Mouse (Mus musculus) kidney, postnatal 0 days (tissue): ENCODE results near the gene Sgcd. TPM values are rescaled to one million over a fixed set of nuclear protein-coding genes. Genes with fewer than 3 reads are reported as not detected.

Source experiments
- ATAC-seq: fragments of 200-750 bp; cut with Nextera tagmentation; replicated peaks from 2 replicates; pipeline ENCODE4 v1.8.0; 2017; ENCODE audit warnings: low read depth, moderate number of reproducible peaks, moderate TSS enrichment, moderate library complexity; ENCODE audit not compliant: low FRiP score
- DNase-seq: peaks from one replicate; pipeline ENCODE4 v3.0.0-alpha.2; 2016; ENCODE audit warnings: low spot score
- H3K27ac ChIP-seq: fragments of 300-500 bp; sonication (generic); 2 replicates; pipeline ENCODE4 v1.5.1; 2014; ENCODE audit warnings: mild to moderate bottlenecking
- H3K27me3 ChIP-seq: fragments of 300-500 bp; sonication (generic); 2 replicates; pipeline ENCODE4 v1.6.1; 2014; ENCODE audit warnings: low read length, mixed read lengths; ENCODE audit not compliant: insufficient read depth
- H3K36me3 ChIP-seq: fragments of 300-500 bp; sonication (generic); 2 replicates; pipeline ENCODE4 v1.6.1; 2014; ENCODE audit warnings: low read length, mixed read lengths; ENCODE audit not compliant: insufficient read depth
- H3K4me1 ChIP-seq: fragments of 300-500 bp; sonication (generic); replicated peaks from 2 replicates; pipeline ENCODE4 v1.6.1; 2014; ENCODE audit warnings: antibody characterized with exemption, low read length, mixed read lengths; ENCODE audit not compliant: insufficient read depth
- H3K4me2 ChIP-seq: fragments of 300-500 bp; sonication (generic); 2 replicates; pipeline ENCODE4 v1.6.1; 2014; ENCODE audit warnings: mild to moderate bottlenecking, low read length, moderate library complexity, mixed read lengths
- H3K4me3 ChIP-seq: fragments of 300-500 bp; sonication (generic); replicated peaks from 2 replicates; pipeline ENCODE4 v1.5.1; 2014; ENCODE audit warnings: low read depth, low read length
- H3K9ac ChIP-seq: fragments of 300-500 bp; sonication (generic); 2 replicates; pipeline ENCODE4 v1.6.1; 2014; ENCODE audit warnings: low read depth, low read length
- H3K9me3 ChIP-seq: fragments of 300-500 bp; sonication (generic); replicated peaks from 2 replicates; pipeline ENCODE4 v1.6.1; 2016; ENCODE audit warnings: low read length, inconsistent platforms, mixed read lengths
- CTCF ChIP-seq: IDR thresholded peaks from 2 replicates; pipeline ENCODE4 v1.5.1; 2016; ENCODE audit warnings: antibody characterized with exemption, low read depth, mild to moderate bottlenecking, moderate library complexity
- WGBS: fragments of 180-500 bp; shearing (Covaris S2); extraction: QIAGEN DNeasy Blood & Tissue Kit; methylation state at CpG from one replicate; pipeline ENCODE4 v1.1.7; 2014; 5-methylcytosine and 5-hydroxymethylcytosine counted together
- polyA plus RNA-seq: library from polyadenylated mRNA; unstranded; fragments of >200 nt; fragmentation: Nextera tagmentation; extraction: Ambion mirVana; gene quantifications from 2 replicates; pipeline ENCODE4 v1.2.1, GENCODE M21; 2015

Sgcd gene
- polyA plus RNA-seq, 1 experiment from 2014 or later = 1.3 TPM

GRCm38 (mm10) chr11:47982152-47982551 is 6.6 kb downstream of the Sgcd start:
- no peaks in the 10 kb centered on the region for H3K27me3 ChIP-seq
- H3K36me3 ChIP-seq = no peaks in the 10 kb centered on the region
- DNase-seq = no peak
- no peak for ATAC-seq
- TF ChIP-seq CTCF = no peak
- H3K4me2 ChIP-seq = no peak overlapping the region
- no peaks in the 10 kb centered on the region for H3K4me1 ChIP-seq
- WGBS = 58% methylated on average over 1 of the region's 1 CpGs
- no peak overlapping the region for H3K4me3 ChIP-seq
- H3K27ac ChIP-seq = no peak overlapping the region
- H3K9me3 ChIP-seq = no peaks in the 10 kb centered on the region
- H3K9ac ChIP-seq = no peak overlapping the region

GRCm38 (mm10) chr11:47981108-47981507 is 7.7 kb downstream of the Sgcd start:
- Histone ChIP-seq H3K4me2 (no peak overlapping the region), H3K27me3 (no peaks in the 10 kb centered on the region), H3K9me3 (no peaks in the 10 kb centered on the region), H3K9ac (no peak overlapping the region), H3K4me1 (no peaks in the 10 kb centered on the region), H3K4me3 (no peak overlapping the region), H3K36me3 (no peaks in the 10 kb centered on the region), H3K27ac (no peak overlapping the region)
- no peak for TF ChIP-seq CTCF
- no peak for ATAC-seq
- 60% methylated on average over 2 of the region's 2 CpGs for WGBS
- no peak for DNase-seq

GRCm38 (mm10) chr11:47953291-47953690 is 35.5 kb downstream of the Sgcd start:
- TF ChIP-seq CTCF = no peak
- no peaks in the 10 kb centered on the region for H3K36me3 ChIP-seq
- H3K4me3 ChIP-seq = no peak overlapping the region
- no peak for DNase-seq
- H3K4me1 ChIP-seq = no peaks in the 10 kb centered on the region
- no peak overlapping the region for H3K27ac ChIP-seq
- WGBS = 79% methylated on average over 3 of the region's 3 CpGs
- H3K9ac ChIP-seq = no peak overlapping the region
- no peak for ATAC-seq
- no peak overlapping the region for H3K4me2 ChIP-seq
- H3K9me3 ChIP-seq = no peaks in the 10 kb centered on the region
- no peaks in the 10 kb centered on the region for H3K27me3 ChIP-seq

- no peak overlapping the region for H3K9ac ChIP-seq
- WGBS = 72% methylated on average over 4 of the region's 4 CpGs
- no peak for TF ChIP-seq CTCF
- no peak overlapping the region for H3K4me3 ChIP-seq
- H3K27ac ChIP-seq = no peak overlapping the region
- no peaks in the 10 kb centered on the region for H3K9me3 ChIP-seq
- H3K4me2 ChIP-seq = no peak overlapping the region
- DNase-seq = no peak
- ATAC-seq = no peak
- H3K27me3 ChIP-seq = no peaks in the 10 kb centered on the region
- no peaks in the 10 kb centered on the region for H3K4me1 ChIP-seq
- H3K36me3 ChIP-seq = no peaks in the 10 kb centered on the region
Measured at GRCm38 (mm10) chr11:47952366-47952765, 36.4 kb downstream of the Sgcd start.

GRCm38 (mm10) chr11:47939795-47940194 is 49.0 kb downstream of the Sgcd start:
- Histone ChIP-seq H3K9ac (no peak overlapping the region), H3K27ac (no peak overlapping the region), H3K36me3 (no peaks in the 10 kb centered on the region), H3K9me3 (no peaks in the 10 kb centered on the region), H3K4me1 (no peaks in the 10 kb centered on the region), H3K27me3 (no peaks in the 10 kb centered on the region), H3K4me3 (no peak overlapping the region), H3K4me2 (no peak overlapping the region)
- no peak for TF ChIP-seq CTCF
- DNase-seq (peak; percentile 23), ATAC-seq (no peak)
- WGBS = 62% methylated on average over 2 of the region's 2 CpGs

GRCm38 (mm10) chr11:47917616-47918015 is 71.2 kb downstream of the Sgcd start:
- H3K27ac ChIP-seq = no peak overlapping the region
- WGBS = 72% methylated on average over 2 of the region's 2 CpGs
- H3K36me3 ChIP-seq = no peaks in the 10 kb centered on the region
- H3K4me3 ChIP-seq = no peak overlapping the region
- H3K4me2 ChIP-seq = no peak overlapping the region
- no peaks in the 10 kb centered on the region for H3K9me3 ChIP-seq
- no peaks in the 10 kb centered on the region for H3K4me1 ChIP-seq
- no peak for DNase-seq
- no peak overlapping the region for H3K9ac ChIP-seq
- H3K27me3 ChIP-seq = no peaks in the 10 kb centered on the region
- ATAC-seq = no peak
- TF ChIP-seq CTCF = no peak

GRCm38 (mm10) chr11:47891617-47892172 is 97.1 kb downstream of the Sgcd start:
- TF ChIP-seq CTCF = no peak
- WGBS = 92% methylated on average over 3 of the region's 3 CpGs
- Histone ChIP-seq H3K36me3 (no peaks in the 10 kb centered on the region), H3K27me3 (no peaks in the 10 kb centered on the region), H3K9me3 (no peaks in the 10 kb centered on the region), H3K27ac (no peak overlapping the region), H3K4me1 (no peaks in the 10 kb centered on the region), H3K4me3 (no peak overlapping the region), H3K9ac (no peak overlapping the region), H3K4me2 (no peak overlapping the region)
- no peak for ATAC-seq
- no peak for DNase-seq
